Mouse (Mus musculus) neural tube, embryonic 13.5 days (tissue): ENCODE results near the gene Sars. TPM values are rescaled to one million over a fixed set of nuclear protein-coding genes. Genes with fewer than 3 reads are reported as not detected.

Experiments used
- ATAC-seq: fragments of 200-750 bp; cut with Nextera tagmentation; 2 replicates; pipeline ENCODE4 v1.8.0; 2017; ENCODE audit warnings: low read depth, mild to moderate bottlenecking, moderate TSS enrichment, moderate library complexity
- H3K27ac ChIP-seq: fragments of 300-500 bp; sonication (generic); replicated peaks from 2 replicates; pipeline ENCODE4 v1.5.1; 2015; ENCODE audit warnings: moderate library complexity, mild to moderate bottlenecking, inconsistent platforms
- H3K27me3 ChIP-seq: fragments of 300-500 bp; sonication (generic); 2 replicates; pipeline ENCODE4 v1.6.1; 2015; ENCODE audit warnings: mild to moderate bottlenecking, inconsistent platforms
- H3K36me3 ChIP-seq: fragments of 300-500 bp; sonication (generic); 2 replicates; pipeline ENCODE4 v1.6.1; 2015; ENCODE audit warnings: mild to moderate bottlenecking, inconsistent platforms
- H3K4me1 ChIP-seq: fragments of 300-500 bp; sonication (generic); replicated peaks from 2 replicates; pipeline ENCODE4 v1.6.1; 2015; ENCODE audit warnings: inconsistent platforms
- H3K4me2 ChIP-seq: fragments of 300-500 bp; sonication (generic); 2 replicates; pipeline ENCODE4 v1.6.1; 2015; ENCODE audit warnings: inconsistent platforms, mild to moderate bottlenecking, moderate library complexity
- H3K4me3 ChIP-seq: fragments of 300-500 bp; sonication (generic); 2 replicates; pipeline ENCODE4 v1.5.1; 2015; ENCODE audit warnings: mild to moderate bottlenecking, inconsistent platforms
- H3K9ac ChIP-seq: fragments of 300-500 bp; sonication (generic); 2 replicates; pipeline ENCODE4 v1.6.1; 2015; ENCODE audit warnings: moderate library complexity, mild to moderate bottlenecking, inconsistent platforms
- H3K9me3 ChIP-seq: fragments of 300-500 bp; sonication (generic); 2 replicates; pipeline ENCODE4 v1.6.1; 2016; ENCODE audit warnings: inconsistent platforms
- WGBS: fragments of 180-500 bp; shearing (Covaris S2); methylation state at CpG from one replicate; pipeline ENCODE4 v1.1.7; 2015; 5-methylcytosine and 5-hydroxymethylcytosine counted together
- polyA plus RNA-seq: library from polyadenylated mRNA; unstranded; fragments of >200 nt; fragmentation: Nextera tagmentation; extraction: Ambion mirVana; gene quantifications from 2 replicates; pipeline ENCODE4 v1.2.1, GENCODE M21; 2015

Gene Sars
- polyA plus RNA-seq: 210 and 223 TPM in 2 replicates

DNA sequence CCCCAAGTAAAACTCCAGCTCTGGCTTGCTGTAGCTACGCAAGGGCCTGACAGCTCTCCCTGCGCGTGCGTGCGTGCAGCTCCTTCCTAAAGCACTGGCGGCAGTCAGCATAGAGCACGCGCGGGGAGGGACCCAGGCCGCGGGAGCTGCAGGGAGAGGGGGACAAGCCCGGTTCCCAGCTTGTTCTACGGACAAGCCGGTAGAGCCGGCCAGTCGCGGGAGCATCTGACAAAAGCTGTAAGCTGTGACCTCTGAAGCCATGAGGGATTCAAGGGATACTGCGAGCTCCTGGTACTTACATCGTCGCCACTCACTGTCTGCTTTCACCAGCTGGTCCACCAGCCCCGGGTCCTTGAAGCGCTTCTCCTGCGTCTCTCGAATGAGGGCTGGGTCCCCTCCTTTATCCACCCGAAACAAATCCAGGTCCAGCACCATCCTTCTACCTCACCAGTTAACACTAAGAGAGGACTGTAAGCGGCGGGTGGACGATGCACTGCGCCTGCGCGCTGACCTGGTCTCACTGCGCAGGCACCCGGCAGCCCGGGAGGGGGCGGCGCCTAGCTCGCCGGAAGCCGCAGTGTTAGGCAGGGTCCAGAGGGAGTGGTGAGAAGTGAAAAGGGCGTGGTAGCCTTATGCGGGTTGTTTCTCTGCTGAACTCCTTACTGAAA, at the start of gene Sars:
TSS of gene Sars (minus strand) at position 512 of the 668 bp plus-strand sequence.
- H3K4me2 ChIP-seq: peak within 1 kb of the TSS; percentile 96
- WGBS: under 1% methylated on average over 41 of the region's 41 CpGs
- H3K9me3 ChIP-seq: no peaks in the 10 kb centered on the region
- H3K36me3 ChIP-seq: peaks cover 11% of the 10 kb centered on the region; the same call in 1 of the 2 replicates
- ATAC-seq: peak; percentile 97
- H3K9ac ChIP-seq: peak within 1 kb of the TSS; percentile 90
- peak within 1 kb of the TSS; percentile 90 for H3K27ac ChIP-seq
- H3K4me3 ChIP-seq: peak within 1 kb of the TSS; percentile 84
- peaks cover 51% of the 10 kb centered on the region for H3K4me1 ChIP-seq
- no peaks in the 10 kb centered on the region for H3K27me3 ChIP-seq

DNA sequence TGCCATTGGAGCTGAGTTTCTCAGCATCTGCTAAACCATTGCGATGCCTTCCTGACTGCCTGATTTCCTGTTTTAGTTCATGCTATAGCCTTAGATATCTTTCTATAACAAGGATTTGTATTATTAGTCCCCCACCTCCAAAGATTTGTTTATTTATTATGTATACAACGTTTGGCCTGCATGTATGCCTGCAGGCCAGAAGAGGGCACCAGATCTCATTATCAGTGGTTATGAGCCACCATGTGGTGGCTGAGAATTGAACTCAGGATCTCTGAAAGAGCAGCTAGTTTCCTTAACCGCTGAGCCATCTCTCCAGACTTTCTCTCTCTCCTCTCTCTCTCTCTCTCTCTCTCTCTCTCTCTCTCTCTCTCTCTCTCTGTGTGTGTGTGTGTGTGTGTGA, 45.0 kb upstream of the Sars start:
- no peak for ATAC-seq
- 34% methylated on average over 3 of the region's 3 CpGs for WGBS

DNA sequence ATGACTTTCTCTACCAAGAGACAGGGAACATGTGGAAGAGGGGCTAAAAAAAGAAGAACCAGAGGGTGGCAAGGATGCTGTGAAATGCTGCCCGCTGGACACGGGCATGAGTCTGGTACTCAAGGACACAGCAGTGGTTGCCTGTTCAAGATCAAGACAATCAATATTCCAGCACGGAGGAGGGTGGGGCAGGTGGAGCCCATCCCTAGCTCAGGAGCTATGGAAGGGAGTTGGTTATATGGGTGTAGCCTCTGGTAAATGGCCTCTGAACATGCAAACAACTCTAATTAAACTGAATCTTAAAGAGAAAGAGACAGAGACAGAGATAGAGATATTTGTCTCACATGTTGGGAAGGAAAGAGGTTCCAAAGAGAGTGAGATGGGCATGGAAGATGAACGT, 39.7 kb upstream of the Sars start:
- H3K27ac ChIP-seq: no peak overlapping the region
- H3K4me2 ChIP-seq: no peak overlapping the region
- no peaks in the 10 kb centered on the region for H3K27me3 ChIP-seq
- ATAC-seq: no peak
- no peaks in the 10 kb centered on the region for H3K4me1 ChIP-seq
- H3K9ac ChIP-seq: no peak overlapping the region
- H3K4me3 ChIP-seq: no peak overlapping the region
- no peaks in the 10 kb centered on the region for H3K36me3 ChIP-seq
- WGBS: 92% methylated on average over 4 of the region's 4 CpGs
- H3K9me3 ChIP-seq: no peaks in the 10 kb centered on the region

More for the DNA sequence above, 45.0 kb upstream of the Sars start:
- Histone ChIP-seq H3K4me1 (peaks cover under 1% of the 10 kb centered on the region; the same call in 1 of the 2 replicates), H3K27ac (no peak overlapping the region), H3K4me3 (no peak overlapping the region), H3K9me3 (no peaks in the 10 kb centered on the region), H3K4me2 (no peak overlapping the region), H3K36me3 (no peaks in the 10 kb centered on the region), H3K9ac (no peak overlapping the region), H3K27me3 (no peaks in the 10 kb centered on the region)

DNA sequence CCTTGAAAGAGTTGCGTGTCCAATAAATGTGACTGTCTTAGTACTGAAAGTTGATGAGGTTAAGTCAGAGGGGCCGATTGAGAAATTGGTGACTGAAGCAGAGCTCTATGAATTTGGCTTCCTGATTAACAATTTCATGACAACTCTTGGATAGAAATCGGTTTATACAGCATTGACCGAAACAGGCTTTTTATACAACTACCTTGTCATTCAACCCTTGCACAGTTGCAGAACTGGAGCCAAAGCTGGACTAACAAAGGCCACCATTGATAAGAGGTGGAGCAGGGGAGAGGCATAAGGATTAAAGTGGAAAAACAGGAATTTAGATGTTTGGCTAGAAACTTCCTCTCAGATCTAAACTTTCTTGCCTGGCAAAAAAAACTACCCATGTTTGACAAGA, 33.8 kb upstream of the Sars start:
- Histone ChIP-seq H3K27ac (no peak overlapping the region), H3K4me1 (no peaks in the 10 kb centered on the region), H3K9me3 (no peaks in the 10 kb centered on the region), H3K27me3 (no peaks in the 10 kb centered on the region), H3K36me3 (no peaks in the 10 kb centered on the region), H3K4me2 (no peak overlapping the region), H3K9ac (no peak overlapping the region), H3K4me3 (no peak overlapping the region)
- ATAC-seq: no peak
- WGBS: 88% methylated on average over 4 of the region's 4 CpGs

DNA sequence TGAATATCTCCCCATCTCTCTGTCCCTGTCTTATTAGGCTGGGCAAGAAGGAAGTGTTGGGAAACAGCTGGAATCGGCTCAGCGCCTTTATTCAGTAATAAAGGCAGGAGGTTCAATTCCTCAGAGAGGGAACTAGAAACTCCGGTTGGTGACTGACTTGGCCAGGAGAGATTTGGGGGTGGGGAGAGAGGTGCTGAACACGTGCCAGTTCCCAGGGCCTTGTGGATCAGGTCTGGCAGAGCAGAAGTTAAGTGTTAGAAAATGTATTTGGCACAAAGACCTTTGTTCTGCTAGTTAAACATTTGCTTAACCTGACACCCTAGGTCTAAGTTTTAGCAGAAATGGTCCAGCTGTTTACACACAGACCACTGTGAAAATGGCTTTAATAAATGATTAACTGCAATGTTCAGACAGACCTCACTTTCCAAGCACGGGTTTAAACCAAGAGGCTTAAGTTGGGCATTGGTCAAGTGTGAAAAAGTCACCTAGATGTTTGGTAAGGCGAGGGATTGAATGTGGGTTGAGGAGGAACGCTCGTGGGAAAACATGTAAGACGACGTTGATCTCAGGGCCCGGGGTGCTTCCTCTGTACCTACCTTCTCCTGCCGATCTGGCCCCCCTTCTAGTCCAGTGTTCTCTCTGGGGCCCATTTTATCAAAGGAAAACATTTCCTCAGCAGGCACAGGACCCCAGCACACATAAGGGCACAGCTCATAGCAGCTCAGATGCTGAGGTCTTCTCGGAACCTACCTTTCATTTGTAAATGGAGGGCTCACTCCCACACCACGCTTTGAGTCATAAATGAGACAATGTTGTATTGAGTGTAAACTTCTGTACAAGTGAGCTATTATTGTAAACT, 32.0 kb upstream of the Sars start:
- no peaks in the 10 kb centered on the region for H3K36me3 ChIP-seq
- H3K9me3 ChIP-seq: no peaks in the 10 kb centered on the region
- no peak overlapping the region for H3K4me3 ChIP-seq
- H3K9ac ChIP-seq: no peak overlapping the region
- H3K27ac ChIP-seq: no peak overlapping the region
- no peaks in the 10 kb centered on the region for H3K4me1 ChIP-seq
- ATAC-seq: no peak
- H3K27me3 ChIP-seq: no peaks in the 10 kb centered on the region
- H3K4me2 ChIP-seq: no peak overlapping the region
- WGBS: 49% methylated on average over 14 of the region's 14 CpGs

DNA sequence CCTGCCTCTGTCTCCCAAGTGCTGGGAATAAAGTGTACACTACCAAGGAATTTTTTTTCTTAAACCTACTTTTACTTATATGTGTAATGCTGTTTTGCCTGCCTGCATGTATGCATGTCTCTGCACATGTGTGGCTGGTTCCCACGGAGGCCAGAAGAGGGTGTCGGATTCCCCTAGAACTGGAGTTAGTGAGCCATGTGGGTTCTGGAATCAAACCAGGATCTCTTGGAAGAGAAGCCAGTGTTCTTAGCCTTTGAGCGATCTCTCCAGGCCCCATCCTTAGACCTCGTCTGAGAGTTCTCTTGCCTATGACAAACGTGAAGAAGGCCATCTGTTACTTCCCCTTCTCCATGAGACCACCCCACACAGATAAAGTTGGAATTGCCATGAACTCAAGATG, 30.5 kb upstream of the Sars start:
- ATAC-seq: no peak

DNA sequence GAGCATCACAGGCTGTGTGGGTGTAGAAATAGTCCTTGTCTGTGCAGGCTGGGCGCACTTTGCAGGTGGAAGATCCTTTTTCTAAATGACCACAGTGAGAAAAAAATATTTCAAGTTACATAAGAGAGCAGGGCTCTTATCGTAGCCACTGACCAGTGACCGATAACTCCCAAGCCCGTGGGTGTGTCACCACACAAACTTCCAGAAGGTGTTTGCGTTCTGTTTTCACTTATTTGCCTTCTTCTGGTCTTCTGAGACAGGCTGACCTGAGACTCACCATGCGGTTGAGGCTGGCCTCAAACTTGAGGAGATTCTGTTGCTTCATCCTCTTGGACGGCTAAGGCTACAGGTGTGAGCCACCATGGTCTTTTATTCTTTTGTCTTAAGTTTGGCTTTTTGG, 30.0 kb upstream of the Sars start:
- H3K4me2 ChIP-seq: no peak overlapping the region
- H3K4me1 ChIP-seq: no peaks in the 10 kb centered on the region
- 95% methylated on average over 7 of the region's 7 CpGs for WGBS
- no peak for ATAC-seq
- no peak overlapping the region for H3K9ac ChIP-seq
- no peaks in the 10 kb centered on the region for H3K9me3 ChIP-seq
- H3K4me3 ChIP-seq: no peak overlapping the region
- no peaks in the 10 kb centered on the region for H3K36me3 ChIP-seq
- no peaks in the 10 kb centered on the region for H3K27me3 ChIP-seq
- H3K27ac ChIP-seq: no peak overlapping the region

More for the DNA sequence above, 30.5 kb upstream of the Sars start:
- Histone ChIP-seq H3K4me1 (no peaks in the 10 kb centered on the region), H3K27ac (no peak overlapping the region), H3K9me3 (no peaks in the 10 kb centered on the region), H3K4me3 (no peak overlapping the region), H3K9ac (no peak overlapping the region), H3K36me3 (no peaks in the 10 kb centered on the region), H3K27me3 (no peaks in the 10 kb centered on the region), H3K4me2 (no peak overlapping the region)
- 83% methylated on average over 5 of the region's 5 CpGs for WGBS

DNA sequence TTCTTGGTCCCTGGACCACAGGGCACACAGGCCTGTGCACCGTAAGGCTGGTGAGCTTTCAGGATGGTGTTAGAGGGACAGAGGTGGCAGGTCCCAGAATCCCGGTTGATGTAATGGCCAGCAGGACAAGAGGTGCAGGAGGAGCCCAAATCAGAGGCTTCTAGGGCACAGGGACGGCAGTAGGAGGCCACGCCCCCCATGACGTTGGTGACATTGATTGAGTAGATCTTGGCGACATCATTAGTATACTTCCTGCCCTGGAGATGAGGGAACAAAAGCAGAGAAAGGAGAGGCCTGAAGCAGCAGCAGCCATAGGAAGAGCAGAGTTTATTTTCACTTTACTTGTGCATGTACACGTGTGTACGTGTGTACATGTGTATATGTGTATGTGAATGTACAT, 22.8 kb upstream of the Sars start:
- H3K4me1 ChIP-seq: no peaks in the 10 kb centered on the region
- no peak overlapping the region for H3K27ac ChIP-seq
- ATAC-seq: no peak
- no peak overlapping the region for H3K9ac ChIP-seq
- no peaks in the 10 kb centered on the region for H3K9me3 ChIP-seq
- H3K36me3 ChIP-seq: no peaks in the 10 kb centered on the region
- no peak overlapping the region for H3K4me2 ChIP-seq
- no peaks in the 10 kb centered on the region for H3K27me3 ChIP-seq
- no peak overlapping the region for H3K4me3 ChIP-seq
- 56% methylated on average over 8 of the region's 8 CpGs for WGBS

DNA sequence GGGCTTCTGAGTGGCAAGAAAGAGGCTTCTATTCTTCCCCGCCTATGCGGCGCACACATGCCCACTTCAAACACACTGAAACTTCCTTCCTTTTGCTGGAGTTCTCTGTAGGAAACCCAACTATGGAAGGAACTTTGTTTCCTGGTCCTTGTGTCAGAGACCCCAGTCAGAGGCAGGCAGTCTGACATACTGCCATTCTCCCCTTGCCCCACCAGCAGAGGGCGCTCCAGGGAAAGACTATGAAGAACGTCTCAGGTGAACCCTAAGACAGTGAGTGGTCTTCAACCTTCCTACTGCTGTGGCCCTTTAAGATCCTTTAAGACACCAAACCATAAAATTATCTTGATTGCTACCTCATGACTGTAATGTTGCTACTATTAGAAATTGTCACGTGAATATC, 21.4 kb upstream of the Sars start:
- Histone ChIP-seq H3K4me2 (no peak overlapping the region), H3K36me3 (no peaks in the 10 kb centered on the region), H3K9ac (no peak overlapping the region), H3K9me3 (no peaks in the 10 kb centered on the region), H3K27me3 (no peaks in the 10 kb centered on the region), H3K4me1 (no peaks in the 10 kb centered on the region), H3K4me3 (no peak overlapping the region), H3K27ac (no peak overlapping the region)
- no peak for ATAC-seq
- 85% methylated on average over 6 of the region's 6 CpGs for WGBS

DNA sequence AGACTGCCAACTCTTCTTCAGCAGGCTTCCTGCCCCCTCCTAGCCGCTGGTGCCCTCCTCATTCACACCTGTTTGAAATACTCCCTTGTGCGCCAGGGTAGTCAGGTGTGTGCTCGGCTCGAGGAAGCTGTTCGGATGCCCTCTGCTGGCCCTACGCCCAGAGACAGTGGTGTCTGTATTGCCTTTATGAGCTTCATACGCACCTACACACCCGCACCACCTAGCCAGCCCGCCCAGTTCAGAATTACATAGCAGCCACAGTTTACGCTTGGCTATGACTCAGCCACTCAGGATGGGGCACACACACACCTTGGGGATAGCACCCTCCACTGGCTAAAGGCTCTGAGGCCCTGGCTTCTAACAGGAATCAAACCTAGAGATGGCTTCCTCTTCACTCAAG, 13.9 kb upstream of the Sars start:
- Histone ChIP-seq H3K4me2 (no peak overlapping the region), H3K36me3 (no peaks in the 10 kb centered on the region), H3K27ac (no peak overlapping the region), H3K9ac (no peak overlapping the region), H3K4me1 (no peaks in the 10 kb centered on the region), H3K9me3 (no peaks in the 10 kb centered on the region), H3K27me3 (no peaks in the 10 kb centered on the region), H3K4me3 (no peak overlapping the region)
- WGBS: 49% methylated on average over 10 of the region's 10 CpGs
- ATAC-seq: no peak

DNA sequence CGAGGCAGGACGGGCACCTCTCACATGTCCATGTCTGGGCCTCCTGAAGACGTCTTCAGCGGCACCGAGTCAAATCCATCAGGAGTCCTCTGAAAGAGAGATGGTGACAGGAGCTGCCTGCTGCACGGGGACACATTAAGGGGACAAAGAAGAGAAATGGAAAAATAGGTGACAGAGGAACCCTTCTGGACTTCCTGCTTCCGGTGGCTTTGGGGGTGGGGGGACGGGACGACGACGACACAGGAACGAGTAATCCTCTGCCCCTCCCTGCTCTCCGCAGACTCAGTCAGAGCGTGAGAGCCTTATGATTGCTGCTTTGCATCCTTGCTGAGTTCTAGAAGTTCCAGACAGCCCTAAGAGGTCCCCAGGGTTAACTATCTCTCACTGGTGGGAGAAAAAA, 13.4 kb upstream of the Sars start:
- no peak overlapping the region for H3K4me2 ChIP-seq
- no peaks in the 10 kb centered on the region for H3K27me3 ChIP-seq
- no peaks in the 10 kb centered on the region for H3K36me3 ChIP-seq
- WGBS: 63% methylated on average over 14 of the region's 14 CpGs
- H3K27ac ChIP-seq: no peak overlapping the region
- no peak for ATAC-seq
- no peak overlapping the region for H3K9ac ChIP-seq
- H3K9me3 ChIP-seq: no peaks in the 10 kb centered on the region
- H3K4me3 ChIP-seq: no peak overlapping the region
- no peaks in the 10 kb centered on the region for H3K4me1 ChIP-seq

DNA sequence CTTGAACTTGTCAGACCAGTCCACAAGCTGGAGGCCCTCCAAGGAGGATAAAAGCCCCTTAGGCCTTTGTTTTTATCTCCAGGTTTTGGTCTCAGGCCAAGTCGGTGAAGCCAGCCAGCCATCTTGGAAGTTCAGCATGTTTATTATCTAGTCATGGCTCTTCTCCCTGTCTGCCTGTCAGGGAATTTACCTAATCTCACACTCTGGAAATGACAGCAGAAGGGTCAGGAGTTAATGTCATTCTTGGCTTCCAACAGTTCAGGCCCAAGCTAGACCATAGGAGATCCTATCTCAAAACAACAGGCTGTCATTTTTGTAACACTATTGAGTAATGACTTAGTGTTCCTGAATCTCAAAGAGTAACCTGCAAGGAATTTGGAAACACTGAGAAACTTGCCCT, 9.2 kb upstream of the Sars start:
- no peak overlapping the region for H3K27ac ChIP-seq
- H3K4me3 ChIP-seq: no peak overlapping the region
- WGBS: 83% methylated on average over 1 of the region's 1 CpGs

More for the DNA sequence above, 9.2 kb upstream of the Sars start:
- H3K4me1 ChIP-seq: no peaks in the 10 kb centered on the region
- H3K9ac ChIP-seq: no peak overlapping the region
- no peak for ATAC-seq
- no peaks in the 10 kb centered on the region for H3K9me3 ChIP-seq
- H3K36me3 ChIP-seq: no peaks in the 10 kb centered on the region
- no peaks in the 10 kb centered on the region for H3K27me3 ChIP-seq
- no peak overlapping the region for H3K4me2 ChIP-seq
